Mouse (Mus musculus): ENCODE measurements around the gene Ssbp4. TPM values are rescaled to one million over a fixed set of nuclear protein-coding genes. Genes with fewer than 3 reads are reported as not detected.

The Ssbp4 gene
- total and polyA plus RNA-seq, 3 experiments, result 84.9 to 212 TPM; not detected in 1

GRCm38 (mm10) chr8:70650351-70650750 lies 41.7 kb upstream of the Ssbp4 start:
- Histone ChIP-seq H3K9ac (ENCODE audit: control insufficient read depth, low read depth, low read length, poor library complexity, severe bottlenecking) (no peak overlapping the region), H3K79me2 (ENCODE audit: control insufficient read depth, insufficient read depth, low read length, poor library complexity) (no peaks in the 10 kb centered on the region), H3K9me3 (replicated peaks; ENCODE audit: insufficient read depth, low read length) (no peaks in the 10 kb centered on the region), H3K4me1 (ENCODE audit: control insufficient read depth in 1 of 2, insufficient read depth in 2 of 2, low read length in 2 of 2) (peaks cover 9 to 30% of the 10 kb centered on the region in 2 experiments), H3K27ac (ENCODE audit: control insufficient read depth, low read depth, low read length) (no peak overlapping the region), H3K27me3 (ENCODE audit: control insufficient read depth in 1 of 2, insufficient read depth in 2 of 2, low read length in 2 of 2) (no peaks in the 10 kb centered on the region), H3K36me3 (ENCODE audit: control insufficient read depth in 1 of 2, insufficient read depth in 2 of 2, low read length in 2 of 2) (peaks cover 2 to 24% of the 10 kb centered on the region in 2 experiments; a peak in 3 of 4 replicates), H3K4me3 (ENCODE audit: control insufficient read depth in 1 of 2, insufficient read depth in 1 of 2, low read depth in 2 of 2, low read length in 2 of 2) (no peak overlapping the region)
- TF ChIP-seq NRF1 (IDR thresholded peaks at IDR 0.05; ENCODE audit: insufficient read depth, low read depth, low read length, poor library complexity, severe bottlenecking), result no peak
- TF ChIP-seq TAL1 (IDR thresholded peaks at IDR 0.05; ENCODE audit: low read length), result no peak
- TF ChIP-seq MXI1 (IDR thresholded peaks at IDR 0.05; ENCODE audit: low read depth, low read length), result no peak
- TF ChIP-seq KAT2A (conservative IDR thresholded peaks at IDR 0.05; ENCODE audit: low read depth, low read length), result no peak
- no peak for TF ChIP-seq EP300 (IDR thresholded peaks at IDR 0.05; ENCODE audit: low read depth in 1 of 2, low read length in 2 of 2)
- no peak for TF ChIP-seq CHD2 (IDR thresholded peaks at IDR 0.05; ENCODE audit: low read length)
- no peak for TF ChIP-seq CTCF (IDR thresholded peaks at IDR 0.05 in 2 of 3, conservative IDR thresholded peaks at IDR 0.05 in 1 of 3; ENCODE audit: control insufficient read depth in 1 of 3, insufficient read depth in 1 of 3, low read depth in 2 of 3, low read length in 3 of 3, poor library complexity in 1 of 3, severe bottlenecking in 1 of 3)
- TF ChIP-seq GATA1 (IDR thresholded peaks at IDR 0.05; ENCODE audit: low read depth, low read length), result no peak
- TF ChIP-seq RAD21 (IDR thresholded peaks at IDR 0.05; ENCODE audit: low read depth, low read length), result no peak
- no peak for TF ChIP-seq CHD1 (IDR thresholded peaks at IDR 0.05; ENCODE audit: low read depth, low read length)
- TF ChIP-seq SMC3 (IDR thresholded peaks at IDR 0.05; ENCODE audit: low read depth, low read length), result no peak
- TF ChIP-seq POLR2AphosphoS5 (IDR thresholded peaks at IDR 0.05; ENCODE audit: borderline replicate concordance, low read depth, low read length), result no peak
- TF ChIP-seq MYC (IDR thresholded peaks at IDR 0.05; ENCODE audit: low read depth, low read length), result no peak
- TF ChIP-seq UBTF (IDR thresholded peaks at IDR 0.05; ENCODE audit: borderline replicate concordance, insufficient read depth, low read depth, low read length), result no peak
- TF ChIP-seq TBP (IDR thresholded peaks at IDR 0.05; ENCODE audit: low read depth, low read length), result no peak
- no peak for TF ChIP-seq ZC3H11A (IDR thresholded peaks at IDR 0.05; ENCODE audit: low read depth, low read length)
- TF ChIP-seq ZKSCAN1 (IDR thresholded peaks at IDR 0.05; ENCODE audit: low read depth, low read length), result no peak
- no peak for TF ChIP-seq POLR2AphosphoS2 (IDR thresholded peaks at IDR 0.05; ENCODE audit: low read length)
- no peak for TF ChIP-seq JUND (IDR thresholded peaks at IDR 0.05; ENCODE audit: low read depth, low read length)
- DNase-seq (ENCODE audit: low read depth, low spot score), result no peak

GRCm38 (mm10) chr8:70649324-70649723 lies 40.7 kb upstream of the Ssbp4 start:
- peak; percentile 94 for DNase-seq (ENCODE audit: low read depth, low spot score)
- Histone ChIP-seq H3K9ac (ENCODE audit: control insufficient read depth, low read depth, low read length, poor library complexity, severe bottlenecking) (peak overlapping the region; percentile 26), H3K27ac (ENCODE audit: control insufficient read depth, low read depth, low read length) (peak overlapping the region; percentile 70), H3K79me2 (ENCODE audit: control insufficient read depth, insufficient read depth, low read length, poor library complexity) (no peaks in the 10 kb centered on the region), H3K9me3 (replicated peaks; ENCODE audit: insufficient read depth, low read length) (no peaks in the 10 kb centered on the region), H3K36me3 (ENCODE audit: control insufficient read depth in 1 of 2, insufficient read depth in 2 of 2, low read length in 2 of 2) (peaks cover 2 to 24% of the 10 kb centered on the region in 2 experiments; a peak in 3 of 4 replicates), H3K4me1 (ENCODE audit: control insufficient read depth in 1 of 2, insufficient read depth in 2 of 2, low read length in 2 of 2) (peaks cover 9 to 30% of the 10 kb centered on the region in 2 experiments), H3K4me3 (ENCODE audit: control insufficient read depth in 1 of 2, insufficient read depth in 1 of 2, low read depth in 2 of 2, low read length in 2 of 2) (no peak overlapping the region), H3K27me3 (ENCODE audit: control insufficient read depth in 1 of 2, insufficient read depth in 2 of 2, low read length in 2 of 2) (no peaks in the 10 kb centered on the region)
- 0 out of 2 replicates have a peak, but pooled peaks have one; percentile 4 for TF ChIP-seq HCFC1 (IDR thresholded peaks at IDR 0.05; ENCODE audit: low read depth, low read length)
- TF ChIP-seq POLR2AphosphoS2 (IDR thresholded peaks at IDR 0.05; ENCODE audit: low read length), result peak; percentile 52; the same call in 1 of the 2 replicates
- TF ChIP-seq TAL1 (IDR thresholded peaks at IDR 0.05; ENCODE audit: low read length), result peak; percentile 18; the same call in 1 of the 2 replicates
- TF ChIP-seq ETS1 (IDR thresholded peaks at IDR 0.05; ENCODE audit: low read depth, low read length), result peak; percentile 88
- TF ChIP-seq CTCF (IDR thresholded peaks at IDR 0.05 in 2 of 3, conservative IDR thresholded peaks at IDR 0.05 in 1 of 3; ENCODE audit: control insufficient read depth in 1 of 3, insufficient read depth in 1 of 3, low read depth in 2 of 3, low read length in 3 of 3, poor library complexity in 1 of 3, severe bottlenecking in 1 of 3), result no peak
- no peak for TF ChIP-seq MAFK (IDR thresholded peaks at IDR 0.05; ENCODE audit: borderline replicate concordance, low read depth, low read length)
- TF ChIP-seq JUND (IDR thresholded peaks at IDR 0.05; ENCODE audit: low read depth, low read length), result no peak
- no peak for TF ChIP-seq ZNF384 (IDR thresholded peaks at IDR 0.05; ENCODE audit: low read depth, low read length)
- no peak for TF ChIP-seq GABPA (IDR thresholded peaks at IDR 0.05; ENCODE audit: low read depth, low read length)
- no peak for TF ChIP-seq NRF1 (IDR thresholded peaks at IDR 0.05; ENCODE audit: insufficient read depth, low read depth, low read length, poor library complexity, severe bottlenecking)
- no peak for TF ChIP-seq MYB (IDR thresholded peaks at IDR 0.05; ENCODE audit: low read depth, low read length)
- no peak for TF ChIP-seq UBTF (IDR thresholded peaks at IDR 0.05; ENCODE audit: borderline replicate concordance, insufficient read depth, low read depth, low read length)
- no peak for TF ChIP-seq CHD1 (IDR thresholded peaks at IDR 0.05; ENCODE audit: low read depth, low read length)
- peak in 1 of 2 experiments; percentile 50; a peak in 1 of 4 replicates for TF ChIP-seq USF2 (IDR thresholded peaks at IDR 0.05; ENCODE audit: borderline replicate concordance in 1 of 2, insufficient read depth in 1 of 2, low read depth in 1 of 2, low read length in 2 of 2)
- TF ChIP-seq CHD2 (IDR thresholded peaks at IDR 0.05; ENCODE audit: low read length), result no peak
- peak; percentile 80 for TF ChIP-seq BHLHE40 (IDR thresholded peaks at IDR 0.05; ENCODE audit: borderline replicate concordance, low read depth, low read length)
- 0 out of 2 replicates have a peak, but pooled peaks have one; percentile 7 for TF ChIP-seq NELFE (IDR thresholded peaks at IDR 0.05; ENCODE audit: low read depth, low read length)
- no peak for TF ChIP-seq MYC (IDR thresholded peaks at IDR 0.05; ENCODE audit: low read depth, low read length)
- peak; percentile 71 for TF ChIP-seq MXI1 (IDR thresholded peaks at IDR 0.05; ENCODE audit: low read depth, low read length)
- no peak for TF ChIP-seq KAT2A (conservative IDR thresholded peaks at IDR 0.05; ENCODE audit: low read depth, low read length)

Measured in MEL (cell line).